Mouse (Mus musculus): ENCODE data around the gene Shisal2a.

- 0 out of 2 replicates have a peak, but pooled peaks have one; percentile 34 for TF ChIP-seq EP300 (IDR thresholded peaks at IDR 0.05; ENCODE audit: low read length)
- TF ChIP-seq MAFK (IDR thresholded peaks at IDR 0.05; ENCODE audit: insufficient replicate concordance, low read length): no peak
- no peak for TF ChIP-seq NRF1 (IDR thresholded peaks at IDR 0.05; ENCODE audit: low read depth, low read length)
- peak; percentile 44 for TF ChIP-seq ETS1 (conservative IDR thresholded peaks at IDR 0.05; ENCODE audit: low read depth, low read length)
- TF ChIP-seq MAZ (IDR thresholded peaks at IDR 0.05; ENCODE audit: low read depth, low read length): no peak
- TF ChIP-seq POLR2A (IDR thresholded peaks at IDR 0.05; ENCODE audit: low read depth, low read length): no peak
- no peak for TF ChIP-seq RCOR1 (conservative IDR thresholded peaks at IDR 0.05; ENCODE audit: low read depth, low read length)
- TF ChIP-seq TCF12 (IDR thresholded peaks at IDR 0.05; ENCODE audit: low read depth, low read length): peak; percentile 19; the same call in 1 of the 2 replicates
- no peak for TF ChIP-seq MEF2A (IDR thresholded peaks at IDR 0.05; ENCODE audit: borderline replicate concordance, low read depth, low read length)
- peak; percentile 29; the same call in 1 of the 2 replicates for TF ChIP-seq BHLHE40 (IDR thresholded peaks at IDR 0.05; ENCODE audit: low read depth, low read length)
Measured at GRCm38 (mm10) chr4:108362321-108363261, 20.6 kb downstream of the Shisal2a start.

Measured in CH12.LX (cell line).